Mouse (Mus musculus) lung, adult 2 months (tissue): ENCODE results near the gene Tnnt3.

Experiments
- CTCF ChIP-seq: fragments of 200-500 bp; IDR thresholded peaks from 2 replicates; pipeline ENCODE4 v1.5.1; 2011; ENCODE audit warnings: mild to moderate bottlenecking, low read length, control low read depth; ENCODE audit not compliant: insufficient read depth
- POLR2A ChIP-seq: fragments of 200-500 bp; IDR thresholded peaks from 2 replicates; pipeline ENCODE4 v1.6.1; 2011; ENCODE audit warnings: low read depth, mild to moderate bottlenecking, control low read depth, low read length, borderline replicate concordance; ENCODE audit errors: extremely low read depth

- no peak for TF ChIP-seq CTCF
- TF ChIP-seq POLR2A, result no peak
Observed at GRCm38 (mm10) chr7:142535832-142536231, 37.2 kb downstream of the Tnnt3 start.
